Mouse (Mus musculus) adrenal gland, adult 8-10 months (tissue): Measurements from ENCODE around the gene Art1. TPM values are rescaled to one million over a fixed set of nuclear protein-coding genes. Genes with fewer than 3 reads are reported as not detected.

ENCODE experiments used
- DNase-seq: peaks from one replicate; pipeline ENCODE4 v3.0.0; 2022
- total RNA-seq, 4 experiments: library from RNA; stranded (reverse); gene quantifications; 2 replicates each; pipeline ENCODE4 v1.2.4; 2022

Art1 gene
- total RNA-seq, 4 experiments from 2014 or later = not detected

DNA sequence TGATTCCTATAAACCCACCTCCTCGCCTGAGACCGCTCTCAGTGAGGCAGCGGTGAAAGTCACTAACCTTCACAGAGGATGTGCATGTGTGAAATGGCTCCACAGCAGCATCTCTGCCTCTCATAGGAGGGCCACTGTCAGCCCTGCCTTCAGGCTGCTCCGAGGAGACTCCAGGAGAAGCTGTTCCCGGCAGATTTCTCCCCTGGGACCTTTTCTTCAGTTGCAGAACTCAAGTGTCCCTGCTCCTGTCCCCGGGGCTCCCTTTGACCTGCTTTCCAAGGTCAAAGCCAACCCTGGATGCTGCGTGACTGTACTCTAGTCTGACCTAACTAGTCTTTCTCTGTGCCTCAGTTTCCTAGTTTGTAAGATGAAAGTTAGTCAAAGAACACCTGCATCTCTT, 7.6 kb downstream of the Art1 start, which contains the start of gene Art5:
Gene Art5, minus strand, starts transcription at position 319 of the 400 bp plus-strand sequence.
- no peak for DNase-seq

DNA sequence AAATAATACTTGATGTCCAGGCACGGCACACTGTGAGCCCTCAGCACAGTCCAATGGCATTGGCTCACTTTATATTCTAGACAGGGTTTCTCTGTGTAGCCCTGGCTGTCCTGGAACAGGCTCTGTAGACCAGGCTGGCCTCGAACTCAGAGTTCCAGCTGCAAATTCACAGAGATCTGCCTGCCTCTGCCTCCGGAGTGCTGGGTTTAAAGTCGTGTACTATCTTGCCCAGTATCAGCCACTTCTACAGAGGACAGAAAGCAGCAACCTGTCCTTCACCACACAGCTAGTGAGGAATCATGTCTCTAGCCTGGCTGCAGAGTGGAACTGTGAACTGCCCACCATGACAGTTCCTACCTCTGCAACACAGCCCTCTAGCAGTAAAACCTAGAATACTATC, 8.2 kb downstream of the Art1 start:
- DNase-seq = no peak

DNA sequence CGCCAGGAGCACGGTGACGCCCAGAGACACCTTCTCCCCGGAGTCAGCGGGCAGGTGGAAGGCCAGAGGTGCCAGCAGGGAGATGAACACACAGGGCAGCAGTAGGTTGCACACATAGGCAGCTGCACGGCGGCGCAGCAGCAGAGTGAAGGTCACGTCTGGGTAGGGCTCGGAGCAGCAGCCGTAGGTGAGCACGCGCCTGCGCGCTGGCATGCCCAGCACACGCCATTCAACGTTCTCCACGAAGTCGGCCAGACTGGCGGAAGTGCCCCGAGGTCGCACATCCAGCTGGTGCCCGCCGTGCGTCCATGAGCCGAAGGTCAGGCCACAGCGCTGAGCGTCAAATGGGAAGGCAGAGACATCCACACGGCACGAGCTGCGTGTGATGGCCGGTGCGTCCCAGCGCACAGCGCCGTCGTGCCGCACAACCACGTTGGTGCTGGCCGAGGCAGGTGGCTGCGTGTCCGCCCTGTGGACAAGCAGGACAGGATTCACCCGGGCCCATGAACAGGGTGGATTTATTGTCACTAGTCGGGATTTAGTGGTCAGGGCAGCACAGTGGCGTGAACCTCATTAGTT, 11.7 kb downstream of the Art1 start:
- DNase-seq = no peak

DNA sequence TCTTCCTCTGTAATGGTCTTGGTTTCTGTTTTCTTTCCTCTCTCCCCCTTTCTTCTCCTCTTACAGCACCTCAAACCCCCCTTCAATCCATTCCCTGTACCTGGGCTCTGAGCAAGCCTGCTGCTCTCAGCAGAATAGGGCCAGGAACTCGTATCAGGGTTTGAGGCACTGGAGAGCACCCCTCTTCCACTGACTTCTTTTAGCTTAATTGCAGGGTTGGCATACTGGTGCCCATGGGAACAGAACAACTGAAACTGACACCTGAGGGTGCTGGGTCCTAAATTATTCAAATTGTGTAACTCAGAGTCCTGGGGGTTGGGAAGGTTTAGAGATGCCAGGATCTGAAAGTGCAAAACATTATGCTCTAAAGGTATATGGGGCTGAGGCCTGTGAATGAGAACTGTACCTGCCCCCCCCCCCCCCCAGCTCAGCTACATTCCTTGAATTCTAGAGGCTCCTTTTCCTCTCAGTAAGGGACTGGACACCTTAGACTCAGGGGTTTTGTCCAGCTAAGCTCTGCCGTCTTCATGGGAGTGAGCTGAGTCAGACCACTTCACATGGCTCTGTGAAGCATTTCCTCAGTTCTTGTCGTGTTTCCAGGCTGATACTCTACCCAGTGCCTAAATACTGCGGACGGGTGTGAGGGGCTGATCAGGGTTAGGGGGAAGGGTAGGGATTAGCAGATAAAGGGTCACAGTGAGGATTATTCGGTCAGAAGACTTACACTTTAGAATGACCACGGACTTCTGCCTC, 15.2 kb downstream of the Art1 start, which contains the start of gene Chrna10:
Gene Chrna10, minus strand, starts transcription at position 250 of the 753 bp plus-strand sequence.
- no peak for DNase-seq

DNA sequence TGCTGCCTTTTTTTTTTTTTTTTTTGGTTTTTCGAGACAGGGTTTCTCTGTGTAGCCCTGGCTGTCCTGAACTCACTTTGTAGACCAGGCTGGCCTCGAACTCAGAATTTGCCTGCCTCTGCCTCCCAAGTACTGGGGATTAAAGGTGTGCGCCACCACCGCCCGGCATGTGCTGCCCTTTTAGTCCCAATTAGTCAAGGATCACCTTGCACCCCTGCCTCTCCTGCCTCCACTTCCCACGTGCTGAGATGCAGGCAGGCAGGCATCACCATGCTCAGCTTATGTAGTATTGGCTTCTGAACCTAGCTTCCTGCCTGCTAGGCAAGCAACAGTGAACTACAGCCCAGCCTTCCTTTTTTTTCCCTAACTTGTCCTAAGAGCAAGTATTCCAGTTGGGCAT, 15.8 kb downstream of the Art1 start:
- no peak for DNase-seq

DNA sequence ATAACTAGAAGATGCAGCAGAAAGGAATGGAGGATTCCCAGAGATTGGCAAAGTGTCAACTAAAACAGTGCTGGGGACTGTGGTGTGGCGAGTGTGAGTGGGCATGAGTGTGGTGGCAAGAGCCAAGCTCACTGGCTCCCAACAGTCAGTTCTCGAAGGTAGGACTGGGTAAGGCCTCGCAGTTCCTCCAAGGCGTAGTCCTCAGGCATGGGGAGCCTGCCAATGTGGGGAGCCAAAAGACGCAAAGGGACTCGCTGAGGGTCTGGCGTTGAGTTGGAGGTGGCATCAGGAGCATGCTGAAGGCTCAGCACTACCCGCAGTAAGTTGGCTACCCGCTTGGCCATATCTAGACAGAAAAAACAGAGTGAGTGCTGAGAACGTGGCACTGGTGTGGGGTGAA, 18.8 kb downstream of the Art1 start:
- no peak for DNase-seq

DNA sequence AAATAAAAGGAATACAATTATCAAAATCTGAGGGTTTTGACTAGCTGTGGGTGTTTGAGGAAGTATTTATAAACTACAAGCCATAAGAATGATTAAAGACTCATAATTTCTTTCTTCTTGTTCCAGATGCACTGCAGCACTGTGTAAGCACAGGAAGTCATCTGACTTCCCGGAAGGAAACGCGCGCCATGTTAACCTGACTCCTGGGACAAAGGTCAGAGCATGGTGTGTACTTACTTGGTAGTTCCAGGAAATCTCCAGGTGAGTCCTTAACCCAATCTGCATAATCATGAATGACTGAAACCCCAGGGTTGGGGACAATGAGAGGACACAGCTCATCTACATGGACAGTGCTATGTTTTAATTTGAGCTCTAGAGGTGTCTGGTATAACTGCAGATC, 30.9 kb downstream of the Art1 start:
- no peak for DNase-seq

DNA sequence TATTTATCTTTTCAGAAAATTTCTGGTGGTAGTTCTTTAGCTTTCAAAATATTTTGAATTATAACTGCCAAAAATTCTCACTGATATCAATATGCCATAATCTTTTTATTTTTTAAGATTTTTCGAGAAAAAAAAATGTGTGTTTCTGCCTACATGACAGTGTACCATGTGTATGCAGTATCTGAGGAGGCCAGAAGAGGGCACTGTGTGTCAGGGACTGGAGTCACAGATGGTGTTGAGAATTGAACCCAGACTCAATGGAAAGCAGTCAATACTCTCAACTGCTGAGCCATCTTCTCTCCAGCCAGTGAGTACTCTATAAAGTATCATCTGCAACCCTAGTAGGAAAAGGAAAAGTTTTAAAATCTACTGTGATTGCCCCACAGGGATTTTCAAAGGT, 35.9 kb downstream of the Art1 start:
- DNase-seq = no peak

DNA sequence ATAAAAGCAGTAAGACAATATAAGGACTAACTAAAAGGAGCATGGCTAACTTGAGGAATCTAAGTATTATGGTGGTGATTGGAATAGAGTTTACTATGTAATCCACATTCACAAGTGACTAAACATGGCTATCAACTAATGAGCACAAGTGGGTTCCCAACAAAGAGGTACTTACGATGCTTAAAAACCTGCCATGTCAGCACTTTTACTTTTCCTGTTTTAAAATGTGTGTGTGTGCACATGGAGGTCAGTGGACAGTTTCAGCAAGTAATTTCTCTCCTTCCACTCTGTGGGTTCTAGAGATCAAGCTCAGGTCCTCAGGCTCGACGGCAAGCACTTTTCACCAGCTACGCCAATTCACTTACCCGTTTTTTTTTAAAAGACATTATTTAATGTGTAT, 36.4 kb downstream of the Art1 start:
- DNase-seq = no peak

DNA sequence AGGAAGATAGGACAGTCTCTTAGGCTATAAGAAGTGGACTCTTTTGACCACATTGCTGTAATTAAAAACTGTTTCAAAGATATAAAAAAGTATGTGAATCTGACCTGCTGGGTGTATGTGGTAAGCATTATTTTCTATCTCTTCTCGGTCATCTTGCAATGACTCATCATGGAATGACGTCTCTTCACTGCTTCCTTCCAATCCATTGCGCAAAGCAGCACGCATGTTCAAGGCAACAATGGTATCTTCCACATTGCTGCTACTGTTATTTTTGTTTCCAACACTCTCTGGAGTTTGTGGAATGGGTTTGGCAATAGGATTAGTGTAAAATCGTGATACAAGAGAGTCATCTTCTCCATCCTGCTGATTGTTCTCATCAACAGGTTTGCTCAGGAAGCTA, 52.1 kb downstream of the Art1 start:
- DNase-seq = no peak

Other genes with a start within 250 kb of the Art1 start
- 1 to 10 TPM; 1.2 to 4.7 (median 2.8) TPM for gene Folr2, start 244.5 kb upstream of the Art1 start, total RNA-seq
- gene Anapc15, start 238.0 kb upstream of the Art1 start, total RNA-seq = 10 to 100 TPM; 29.6 to 34.8 (median 30.7) TPM
- 1 to 10 TPM in 2 of 4 experiments, not detected in 2; 4.0 to 5.9 TPM for gene Folr1, start 231.0 kb upstream of the Art1 start, total RNA-seq
- 100 to 1,000 TPM in 3 of 4 experiments, 10 to 100 TPM in 1; 92.8 to 107 (median 104) TPM for gene Lamtor1, start 195.8 kb upstream of the Art1 start, total RNA-seq
- not detected for gene Tomt, start 195.4 kb upstream of the Art1 start, total RNA-seq
- gene Lrrc51, start 167.8 kb upstream of the Art1 start, total RNA-seq = 10 to 100 TPM; 11.3 to 19.1 (median 16.7) TPM
- 100 to 1,000 TPM; 191 to 248 (median 221) TPM for gene Numa1, start 167.6 kb upstream of the Art1 start, total RNA-seq
- 10 to 100 TPM in 2 of 4 experiments, 1 to 10 TPM in 2; 8.1 to 12.5 (median 10.1) TPM for gene Il18bp, start 83.1 kb upstream of the Art1 start, total RNA-seq
- gene Rnf121, start 36.3 kb upstream of the Art1 start, total RNA-seq = 10 to 100 TPM; 34.1 to 56.0 (median 38.4) TPM
- 10 to 100 TPM; 12.4 to 23.7 (median 18.7) TPM for gene Xndc1, start 36.2 kb upstream of the Art1 start, total RNA-seq
- gene Xntrpc, start 36.0 kb upstream of the Art1 start, total RNA-seq = 1 to 10 TPM; 1.1 to 3.5 (median 1.5) TPM
- gene Trpc2, start 18.6 kb upstream of the Art1 start, total RNA-seq = under 1 TPM in 1 of 4 experiments, not detected in 3; 0.22 TPM
- under 1 TPM in 1 of 4 experiments, not detected in 3; 0.38 TPM for gene Art5, start 7.7 kb downstream of the Art1 start, total RNA-seq
- gene Chrna10, start 15.1 kb downstream of the Art1 start, total RNA-seq = under 1 TPM in 1 of 4 experiments, not detected in 3; 0.28 TPM
- gene Nup98, start 108.4 kb downstream of the Art1 start, total RNA-seq = 10 to 100 TPM; 56.0 to 84.3 (median 74.0) TPM
- gene Pgap2, start 108.5 kb downstream of the Art1 start, total RNA-seq = 10 to 100 TPM; 76.4 to 94.5 (median 93.0) TPM
- gene Rhog, start 154.3 kb downstream of the Art1 start, total RNA-seq = 10 to 100 TPM; 39.8 to 54.4 (median 47.5) TPM
- 10 to 100 TPM; 74.4 to 93.6 (median 83.3) TPM for gene Stim1, start 166.1 kb downstream of the Art1 start, total RNA-seq